Mouse (Mus musculus): Measurements from ENCODE around the gene Rpl23. TPM values are rescaled to one million over a fixed set of nuclear protein-coding genes. Genes with fewer than 3 reads are reported as not detected.

Gene Rpl23
- polyA plus RNA-seq, 1 experiment from 2014 or later, result 585 TPM

DNA sequence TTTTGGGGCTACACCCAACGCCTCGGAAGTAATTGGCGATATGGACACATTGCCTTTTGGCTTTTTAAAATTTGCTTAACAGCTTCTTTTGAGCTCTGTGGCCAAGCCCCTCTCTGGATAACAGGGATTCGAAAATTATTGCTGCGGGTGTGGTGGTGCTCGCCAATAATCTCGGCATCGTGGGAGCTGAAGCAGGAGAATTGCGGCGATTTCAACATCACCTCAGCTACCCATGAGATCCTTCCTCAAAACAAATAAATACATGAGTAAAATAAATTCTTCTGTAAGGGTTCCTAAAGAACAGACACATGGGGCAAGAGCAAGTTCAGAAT, 293 bp upstream of the Rpl23 start:
- ATAC-seq (ENCODE audit: low FRiP score, low TSS enrichment) (no peak; the same call in 1 of the 2 replicates), DNase-seq (ENCODE audit: low spot score) (no peak)
- Histone ChIP-seq H3K4me3 (ENCODE audit: low read depth, low read length) (peak overlapping the region; percentile 93), H3K4me1 (replicated peaks; ENCODE audit: control insufficient read depth, insufficient read depth) (no peaks in the 10 kb centered on the region), H3K4me2 (replicated peaks; ENCODE audit: low read depth) (peak overlapping the region; percentile 52), H3K36me3 (ENCODE audit: control insufficient read depth, insufficient read depth, low read length) (peaks cover 19% of the 10 kb centered on the region), H3K27ac (replicated peaks) (peak overlapping the region; percentile 87), H3K9me3 (ENCODE audit: control insufficient read depth, low read length) (no peaks in the 10 kb centered on the region), H3K27me3 (ENCODE audit: control insufficient read depth, insufficient read depth, low read length) (no peaks in the 10 kb centered on the region), H3K9ac (ENCODE audit: low read length) (peak overlapping the region; percentile 70)
- TF ChIP-seq CTCF (IDR thresholded peaks at IDR 0.05; ENCODE audit: low read depth) (no peak), EP300 (optimal IDR thresholded peaks at IDR 0.05) (no peak)
- under 1% methylated on average over 10 of the region's 10 CpGs for WGBS

GRCm38 (mm10) chr11:97781478-97781831, 782 bp downstream of the Rpl23 start:
- ATAC-seq (ENCODE audit: low FRiP score, low TSS enrichment) (no peak), DNase-seq (ENCODE audit: low spot score) (no peak)
- Histone ChIP-seq H3K27ac (replicated peaks) (peak overlapping the region; percentile 87), H3K4me1 (replicated peaks; ENCODE audit: control insufficient read depth, insufficient read depth) (no peaks in the 10 kb centered on the region), H3K9ac (ENCODE audit: low read length) (peak overlapping the region; percentile 99), H3K4me3 (ENCODE audit: low read depth, low read length) (peak overlapping the region; percentile 93), H3K9me3 (ENCODE audit: control insufficient read depth, low read length) (no peaks in the 10 kb centered on the region), H3K27me3 (ENCODE audit: control insufficient read depth, insufficient read depth, low read length) (no peaks in the 10 kb centered on the region), H3K4me2 (replicated peaks; ENCODE audit: low read depth) (peak overlapping the region; percentile 72), H3K36me3 (ENCODE audit: control insufficient read depth, insufficient read depth, low read length) (peaks cover 24% of the 10 kb centered on the region)
- WGBS, result under 1% methylated on average over 11 of the region's 11 CpGs
- TF ChIP-seq EP300 (optimal IDR thresholded peaks at IDR 0.05) (no peak), CTCF (IDR thresholded peaks at IDR 0.05; ENCODE audit: low read depth) (no peak)

GRCm38 (mm10) chr11:97779968-97780701, 2.1 kb downstream of the Rpl23 start:
- Histone ChIP-seq H3K4me2 (replicated peaks; ENCODE audit: low read depth) (peak overlapping the region; percentile 72; the same call in 1 of the 2 replicates), H3K27me3 (ENCODE audit: control insufficient read depth, insufficient read depth, low read length) (no peaks in the 10 kb centered on the region), H3K27ac (replicated peaks) (0 out of 2 replicates have a peak overlapping the region, but pooled peaks have one; percentile 35), H3K4me1 (replicated peaks; ENCODE audit: control insufficient read depth, insufficient read depth) (no peaks in the 10 kb centered on the region), H3K9ac (ENCODE audit: low read length) (peak overlapping the region; percentile 99), H3K9me3 (ENCODE audit: control insufficient read depth, low read length) (no peaks in the 10 kb centered on the region), H3K4me3 (ENCODE audit: low read depth, low read length) (0 out of 2 replicates have a peak overlapping the region, but pooled peaks have one; percentile 93), H3K36me3 (ENCODE audit: control insufficient read depth, insufficient read depth, low read length) (peaks cover 24% of the 10 kb centered on the region)
- WGBS, result 70% methylated on average over 2 of the region's 2 CpGs
- ATAC-seq (ENCODE audit: low FRiP score, low TSS enrichment) (no peak), DNase-seq (ENCODE audit: low spot score) (no peak)
- no peak for TF ChIP-seq EP300 (optimal IDR thresholded peaks at IDR 0.05)
- no peak for TF ChIP-seq CTCF (IDR thresholded peaks at IDR 0.05; ENCODE audit: low read depth)

GRCm38 (mm10) chr11:97778918-97779317, 3.3 kb downstream of the Rpl23 start:
- DNase-seq (ENCODE audit: low spot score), result no peak
- 82% methylated on average over 1 of the region's 1 CpGs for WGBS
- no peak for ATAC-seq (ENCODE audit: low FRiP score, low TSS enrichment)
- Histone ChIP-seq H3K36me3 (ENCODE audit: control insufficient read depth, insufficient read depth, low read length) (peaks cover 24% of the 10 kb centered on the region), H3K9ac (ENCODE audit: low read length) (no peak overlapping the region), H3K4me1 (replicated peaks; ENCODE audit: control insufficient read depth, insufficient read depth) (no peaks in the 10 kb centered on the region), H3K4me3 (ENCODE audit: low read depth, low read length) (no peak overlapping the region), H3K27ac (replicated peaks) (no peak overlapping the region), H3K4me2 (replicated peaks; ENCODE audit: low read depth) (no peak overlapping the region), H3K9me3 (ENCODE audit: control insufficient read depth, low read length) (no peaks in the 10 kb centered on the region), H3K27me3 (ENCODE audit: control insufficient read depth, insufficient read depth, low read length) (no peaks in the 10 kb centered on the region)
- no peak for TF ChIP-seq CTCF (IDR thresholded peaks at IDR 0.05; ENCODE audit: low read depth)
- TF ChIP-seq EP300 (optimal IDR thresholded peaks at IDR 0.05), result no peak

GRCm38 (mm10) chr11:97777129-97777529, 5.1 kb downstream of the Rpl23 start:
- 46% methylated on average over 2 of the region's 2 CpGs for WGBS
- Histone ChIP-seq H3K9me3 (ENCODE audit: control insufficient read depth, low read length) (no peaks in the 10 kb centered on the region), H3K9ac (ENCODE audit: low read length) (no peak overlapping the region), H3K27ac (replicated peaks) (no peak overlapping the region), H3K27me3 (ENCODE audit: control insufficient read depth, insufficient read depth, low read length) (no peaks in the 10 kb centered on the region), H3K4me2 (replicated peaks; ENCODE audit: low read depth) (no peak overlapping the region), H3K4me1 (replicated peaks; ENCODE audit: control insufficient read depth, insufficient read depth) (no peaks in the 10 kb centered on the region), H3K36me3 (ENCODE audit: control insufficient read depth, insufficient read depth, low read length) (peaks cover 24% of the 10 kb centered on the region), H3K4me3 (ENCODE audit: low read depth, low read length) (no peak overlapping the region)
- DNase-seq (ENCODE audit: low spot score) (peak; percentile 46), ATAC-seq (ENCODE audit: low FRiP score, low TSS enrichment) (peak; percentile 37)
- TF ChIP-seq CTCF (IDR thresholded peaks at IDR 0.05; ENCODE audit: low read depth) (peak; percentile 66), EP300 (optimal IDR thresholded peaks at IDR 0.05) (no peak)

DNA sequence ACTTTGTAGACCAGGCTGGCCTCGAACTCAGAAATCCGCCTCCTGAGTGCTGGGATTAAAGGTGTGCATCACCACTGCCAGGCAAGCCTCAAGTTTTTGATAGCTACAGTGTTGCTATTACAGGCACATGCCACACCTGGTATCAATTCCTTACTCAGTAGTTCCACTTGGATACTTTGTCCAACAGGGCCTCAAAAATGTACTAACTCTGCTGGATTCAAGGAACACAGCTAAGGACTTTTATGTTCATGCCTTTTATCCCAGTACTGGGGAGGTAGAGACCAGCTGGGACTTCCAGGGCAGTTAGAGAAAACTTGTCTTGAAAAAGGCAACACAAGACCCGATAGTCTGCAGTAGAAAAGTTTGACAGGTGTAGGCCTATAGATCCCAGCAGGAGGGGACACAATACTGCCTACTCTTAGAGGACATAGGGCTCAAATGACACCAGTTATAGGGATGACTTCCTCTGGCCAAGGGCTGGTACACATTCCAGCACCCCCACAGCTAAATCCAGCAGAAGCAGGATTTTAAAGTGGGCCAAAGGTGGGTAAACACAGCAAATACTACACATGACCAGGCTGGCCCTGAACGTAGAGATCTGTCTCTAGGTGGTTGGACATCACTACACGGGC, 5.6 kb downstream of the Rpl23 start:
- Histone ChIP-seq H3K4me2 (replicated peaks; ENCODE audit: low read depth) (no peak overlapping the region), H3K27ac (replicated peaks) (0 out of 2 replicates have a peak overlapping the region, but pooled peaks have one; percentile 5), H3K27me3 (ENCODE audit: control insufficient read depth, insufficient read depth, low read length) (no peaks in the 10 kb centered on the region), H3K36me3 (ENCODE audit: control insufficient read depth, insufficient read depth, low read length) (peaks cover 24% of the 10 kb centered on the region), H3K9ac (ENCODE audit: low read length) (no peak overlapping the region), H3K4me3 (ENCODE audit: low read depth, low read length) (no peak overlapping the region), H3K4me1 (replicated peaks; ENCODE audit: control insufficient read depth, insufficient read depth) (no peaks in the 10 kb centered on the region), H3K9me3 (ENCODE audit: control insufficient read depth, low read length) (no peaks in the 10 kb centered on the region)
- DNase-seq (ENCODE audit: low spot score) (no peak), ATAC-seq (ENCODE audit: low FRiP score, low TSS enrichment) (peak; percentile 19)
- 53% methylated on average over 5 of the region's 5 CpGs for WGBS
- no peak for TF ChIP-seq CTCF (IDR thresholded peaks at IDR 0.05; ENCODE audit: low read depth)
- TF ChIP-seq EP300 (optimal IDR thresholded peaks at IDR 0.05), result no peak
